Comparison of ENCODE assay signal across 33 mouse cellular contexts in genomic region chr7:79619493-79619892, GRCm38 (mm10). TPM values are rescaled to one million over a fixed set of nuclear protein-coding genes. Genes with fewer than 3 reads are reported as not detected.
DNase-seq lines count a peak whose midpoint lies in the region; ATAC-seq and TF ChIP-seq lines count a peak whose summit lies in the region.
"Had no signal": no experiment of that assay in that cellular context is flagged by ENCODE, and none has a peak within 500 bp of the region (broad histone marks: within the 10 kb centered on the region; RNA-seq: fewer than 3 reads in every experiment).

No protein-coding gene starts in this region.

- intact Hi-C loops in heart, adult 2 months (cut with DNase I): no loop called here

- no peak for TF ChIP-seq EP300 in heart, postnatal 0 days (IDR thresholded peaks at IDR 0.05; ENCODE audit: low read depth)
- no peak for TF ChIP-seq EP300 in heart, adult 2 months (IDR thresholded peaks at IDR 0.05; ENCODE audit: insufficient read depth, low read depth, low read length)
- no peak for TF ChIP-seq EP300 in liver, embryonic 14.5 days (IDR thresholded peaks at IDR 0.05; ENCODE audit: low read depth)
- TF ChIP-seq EP300 in CH12.LX (IDR thresholded peaks at IDR 0.05; ENCODE audit: low read length): no peak

- no peak overlapping the region for H3K9ac ChIP-seq in heart, postnatal 0 days (replicated peaks; ENCODE audit: low read depth, low read length)
- no peak overlapping the region for H3K9ac ChIP-seq in heart, adult 2 months (ENCODE audit: low read depth, low read length)
- H3K9ac ChIP-seq in liver, embryonic 14.5 days (replicated peaks): no peak overlapping the region
- H3K9ac ChIP-seq in CH12.LX (ENCODE audit: insufficient read depth, low read depth): no peak overlapping the region
- H3K9ac ChIP-seq: embryonic facial prominence, embryonic 15.5 days; heart, embryonic 13.5 days; hindbrain, embryonic 13.5 days; lung, embryonic 15.5 days; neural tube, embryonic 13.5 days had no signal

- in situ Hi-C loops in CH12.LX (cut with MboI; ENCODE audit: low pct_ligation_motif_present, low pct_unique_long_range_greater_than_20kb, low sequenced_read_pairs): no loop called here

- H3K27me3 ChIP-seq in heart, postnatal 0 days (ENCODE audit: control insufficient read depth, insufficient read depth, low read length): peaks cover 31% of the 10 kb centered on the region
- H3K27me3 ChIP-seq in heart, adult 2 months (ENCODE audit: control insufficient read depth, insufficient read depth, low read length): peaks cover 3% of the 10 kb centered on the region
- peaks cover 18% of the 10 kb centered on the region for H3K27me3 ChIP-seq in liver, embryonic 14.5 days (ENCODE audit: control insufficient read depth, insufficient read depth, low read length)
- H3K27me3 ChIP-seq in CH12.LX (replicated peaks): peaks cover 66% of the 10 kb centered on the region

- TF ChIP-seq RAD21 in CH12.LX (IDR thresholded peaks at IDR 0.05; ENCODE audit: low read depth, low read length): no peak; the same call in none of the 2 replicates

- H3K9me3 ChIP-seq in heart, postnatal 0 days (replicated peaks; ENCODE audit: control insufficient read depth, low read length): no peaks in the 10 kb centered on the region
- H3K9me3 ChIP-seq in liver, embryonic 14.5 days (ENCODE audit: control insufficient read depth, low read length): no peaks in the 10 kb centered on the region
- no peaks in the 10 kb centered on the region for H3K9me3 ChIP-seq in CH12.LX (replicated peaks; ENCODE audit: low read length)
- H3K9me3 ChIP-seq: embryonic facial prominence, embryonic 15.5 days; heart, embryonic 13.5 days; hindbrain, embryonic 13.5 days; limb, embryonic 10.5 days; lung, embryonic 15.5 days; neural tube, embryonic 13.5 days had no signal

- dilution Hi-C loops in CH12.LX (cut with MboI; ENCODE audit: extremely low pct_ligation_motif_present, extremely low pct_unique_long_range_greater_than_20kb, low sequenced_read_pairs): no loop called here

- H3K79me2 ChIP-seq in heart, adult 2 months (replicated peaks; ENCODE audit: control insufficient read depth, insufficient read depth, low read length): no peaks in the 10 kb centered on the region
- H3K79me2 ChIP-seq in CH12.LX (replicated peaks; ENCODE audit: control insufficient read depth, extremely low read depth, insufficient read depth, poor library complexity, severe bottlenecking): no peaks in the 10 kb centered on the region

- no peak for DNase-seq in heart, postnatal 0 days (ENCODE audit: low spot score)
- DNase-seq in heart, adult 2 months: no peak
- no peak for DNase-seq in liver, embryonic 14.5 days (ENCODE audit: low read depth in 3 of 3, low spot score in 3 of 3)
- no peak for DNase-seq in liver
- peak; percentile 24 for DNase-seq in CH12.LX (ENCODE audit: extremely low read depth)
- peak; percentile 5 for DNase-seq in adipocyte (ENCODE audit: low spot score)
- DNase-seq in c-Kit-positive CD71-positive TER-119-positive erythroid progenitor cells, embryonic 14.5 days (ENCODE audit: low spot score): no peak
- DNase-seq in urinary bladder, postnatal 10 days (ENCODE audit: low spot score): no peak
- DNase-seq: B cell, adult 2 months; cerebellum, adult 8-10 months; gastrocnemius, postnatal 25 days; heart, adult 18-20 months; kidney, adult 8-10 months; kidney, postnatal 25 days; lung, postnatal 36 days; midbrain, embryonic 14.5 days; retina, postnatal 1 day; right cerebral cortex, postnatal 25 days; spleen, adult 18-20 months; thymus, postnatal 14 days had no signal

- WGBS in heart, postnatal 0 days: 53% methylated on average over 4 of the region's 4 CpGs
- 57% methylated on average over 4 of the region's 4 CpGs for WGBS in heart, adult 2 months
- WGBS in liver, embryonic 14.5 days (ENCODE audit: insufficient replicate concordance): 44% methylated on average over 4 of the region's 4 CpGs

- H3K4me1 ChIP-seq in heart, postnatal 0 days (ENCODE audit: control insufficient read depth, insufficient read depth): peaks cover 12% of the 10 kb centered on the region
- no peaks in the 10 kb centered on the region for H3K4me1 ChIP-seq in heart, adult 2 months (ENCODE audit: control insufficient read depth, insufficient read depth, low read length)
- H3K4me1 ChIP-seq in liver, embryonic 14.5 days (replicated peaks; ENCODE audit: control insufficient read depth in 2 of 2, insufficient read depth in 2 of 2, low read length in 1 of 2): no peaks in the 10 kb centered on the region
- no peaks in the 10 kb centered on the region for H3K4me1 ChIP-seq in CH12.LX (ENCODE audit: control insufficient read depth in 1 of 2, insufficient read depth in 2 of 2)
- H3K4me1 ChIP-seq: lung, embryonic 15.5 days had no signal

- TF ChIP-seq CTCF in heart, postnatal 0 days (IDR thresholded peaks at IDR 0.05; ENCODE audit: low read depth): 0 out of 2 replicates have a peak, but pooled peaks have one; percentile 11
- TF ChIP-seq CTCF in heart, adult 2 months (IDR thresholded peaks at IDR 0.05): no peak
- TF ChIP-seq CTCF in liver, embryonic 14.5 days (IDR thresholded peaks at IDR 0.05; ENCODE audit: low read depth): 0 out of 2 replicates have a peak, but pooled peaks have one; percentile 6
- peak in 1 of 2 experiments; percentile 52; a peak in 2 of 4 replicates for TF ChIP-seq CTCF in CH12.LX (conservative IDR thresholded peaks at IDR 0.05 in 1 of 2, IDR thresholded peaks at IDR 0.05 in 1 of 2; ENCODE audit: low read depth in 2 of 2, low read length in 2 of 2)

- no peaks in the 10 kb centered on the region for H3K36me3 ChIP-seq in heart, postnatal 0 days (replicated peaks; ENCODE audit: control insufficient read depth, insufficient read depth, low read length)
- no peaks in the 10 kb centered on the region for H3K36me3 ChIP-seq in heart, adult 2 months (ENCODE audit: control insufficient read depth, insufficient read depth, low read length)
- no peaks in the 10 kb centered on the region for H3K36me3 ChIP-seq in liver, embryonic 14.5 days (replicated peaks; ENCODE audit: control insufficient read depth, insufficient read depth, low read depth)
- H3K36me3 ChIP-seq in CH12.LX (replicated peaks in 1 of 2; ENCODE audit: control insufficient read depth in 1 of 2, insufficient read depth in 1 of 2, low read length in 1 of 2): no peaks in the 10 kb centered on the region
- H3K36me3 ChIP-seq: embryonic facial prominence, embryonic 15.5 days; heart, embryonic 13.5 days; hindbrain, embryonic 13.5 days; limb, embryonic 10.5 days; lung, embryonic 15.5 days; neural tube, embryonic 13.5 days had no signal

- no peak overlapping the region for H3K4me2 ChIP-seq in heart, postnatal 0 days (ENCODE audit: low read depth, low read length)
- no peak overlapping the region for H3K4me2 ChIP-seq in liver, embryonic 14.5 days (ENCODE audit: low read depth)
- H3K4me2 ChIP-seq in CH12.LX (ENCODE audit: insufficient read depth, low read depth, poor library complexity, severe bottlenecking): no peak overlapping the region
- H3K4me2 ChIP-seq: embryonic facial prominence, embryonic 15.5 days; heart, embryonic 13.5 days; hindbrain, embryonic 13.5 days; lung, embryonic 15.5 days; neural tube, embryonic 13.5 days had no signal

- TF ChIP-seq POLR2A in heart, adult 2 months (IDR thresholded peaks at IDR 0.05; ENCODE audit: insufficient read depth, low read depth, low read length): no peak
- no peak for TF ChIP-seq POLR2A in CH12.LX (IDR thresholded peaks at IDR 0.05; ENCODE audit: low read depth, low read length)

- no peak for ATAC-seq in heart, postnatal 0 days (ENCODE audit: insufficient read depth, low read depth)
- no peak for ATAC-seq in liver, embryonic 14.5 days (ENCODE audit: insufficient read depth)
- ATAC-seq: activated CD4-positive, CD25-positive, alpha-beta regulatory T cell, adult 4 months; forebrain, embryonic 16.5 days; inflammation-experienced regulatory T-cells, adult 6 months had no signal

- no peak overlapping the region for H3K27ac ChIP-seq in heart, postnatal 0 days (ENCODE audit: low read depth)
- no peak overlapping the region for H3K27ac ChIP-seq in heart, adult 2 months
- H3K27ac ChIP-seq in liver, embryonic 14.5 days: no peak overlapping the region
- H3K27ac ChIP-seq in CH12.LX (ENCODE audit: insufficient read depth, low read depth): no peak overlapping the region
- H3K27ac ChIP-seq: embryonic facial prominence, embryonic 15.5 days; heart, embryonic 13.5 days; hindbrain, embryonic 13.5 days; limb, embryonic 10.5 days; lung, embryonic 15.5 days; neural tube, embryonic 13.5 days had no signal

- no peak overlapping the region for H3K4me3 ChIP-seq in heart, postnatal 0 days (ENCODE audit: low read depth, low read length)
- H3K4me3 ChIP-seq in heart, adult 2 months: no peak overlapping the region
- no peak overlapping the region for H3K4me3 ChIP-seq in liver, embryonic 14.5 days (ENCODE audit: insufficient read depth in 1 of 2, low read depth in 2 of 2, low read length in 2 of 2)
- H3K4me3 ChIP-seq in CH12.LX (replicated peaks in 1 of 3; ENCODE audit: low read depth in 2 of 3, low read length in 2 of 3, poor library complexity in 1 of 3): no peak overlapping the region
- H3K4me3 ChIP-seq: embryonic facial prominence, embryonic 15.5 days; heart, embryonic 13.5 days; hindbrain, embryonic 13.5 days; limb, embryonic 10.5 days; lung, embryonic 15.5 days; myocyte; neural tube, embryonic 13.5 days had no signal

TF ChIP-seq in CH12.LX, 34 proteins besides CTCF, POLR2A, EP300 and RAD21:
- TF ChIP-seq ZNF384 (IDR thresholded peaks at IDR 0.05; ENCODE audit: low read depth, low read length) (no peak), SMC3 (IDR thresholded peaks at IDR 0.05; ENCODE audit: low read depth, low read length) (peak; percentile 42)

RNA-seq across cellular contexts. Expression of gene Rhcg, which starts 2.0 kb away (rescaled TPM):
- total RNA-seq in heart, postnatal 0 days (2014; rRNA removed; ENCODE audit: low replicate concordance): 0.04 and 0.19 TPM in 2 replicates
- polyA plus RNA-seq in heart, postnatal 0 days (2015; fragmentation: Nextera tagmentation; extraction: Ambion mirVana): 0.40 and 0.44 TPM in 2 replicates
- total RNA-seq in heart, adult 2 months (2021): not detected
- polyA plus RNA-seq in heart, adult 2 months (2012; rRNA removed): not detected in 2 replicates
- polyA plus RNA-seq in liver, embryonic 14.5 days (2012; rRNA removed): 0.03 TPM in 2 replicates
- not detected in 2 replicates for polyA plus RNA-seq in liver, embryonic 14.5 days (2014; fragmentation: Nextera tagmentation; extraction: Ambion mirVana)
- total RNA-seq in CH12.LX (2012; rRNA removed) (not detected in 2 replicates), CH12.LX (2014; rRNA removed) (not detected in 2 replicates)
- not detected in 2 replicates for polyA plus RNA-seq in CH12.LX (2012; ENCODE audit: insufficient read length, low read depth)
- total RNA-seq: gastrocnemius, postnatal 25 days; heart, adult 18-20 months; heart, postnatal 25 days; liver, adult 2 months; megakaryocyte-erythroid progenitor cell, adult 5-6 weeks had no signal
- polyA plus RNA-seq: activated CD4-positive, CD25-positive, alpha-beta regulatory T cell, adult 4 months; heart, embryonic 13.5 days; inflammation-experienced regulatory T-cells, adult 6 months; limb, embryonic 10.5 days; liver, adult 2 months; myocyte had no signal

RNA-seq across cellular contexts. Expression of gene Ticrr, which starts 40.5 kb away (rescaled TPM):
- 2.2 and 4.2 TPM in 2 replicates for total RNA-seq in heart, postnatal 0 days (2014; rRNA removed; ENCODE audit: low replicate concordance)
- 0.74 and 1.2 TPM in 2 replicates for polyA plus RNA-seq in heart, postnatal 0 days (2015; fragmentation: Nextera tagmentation; extraction: Ambion mirVana)
- total RNA-seq in heart, adult 2 months (2021): under 1 TPM; 0.03 to 0.09 TPM
- 0.20 TPM in 1 of 2 replicates, not detected in the other for polyA plus RNA-seq in heart, adult 2 months (2012; rRNA removed)
- 3.4 and 3.6 TPM in 2 replicates for polyA plus RNA-seq in liver, embryonic 14.5 days (2012; rRNA removed)
- 6.0 and 6.9 TPM in 2 replicates for polyA plus RNA-seq in liver, embryonic 14.5 days (2014; fragmentation: Nextera tagmentation; extraction: Ambion mirVana)
- 10.2 and 11.5 TPM in 2 replicates for total RNA-seq in CH12.LX (2012; rRNA removed)
- 4.8 and 8.3 TPM in 2 replicates for total RNA-seq in CH12.LX (2014; rRNA removed)
- 16.7 and 19.2 TPM in 2 replicates for polyA plus RNA-seq in CH12.LX (2012; ENCODE audit: insufficient read length, low read depth)

Comparison
In these comparisons a context has a peak if more than half of its experiments do, and no peak if none do; other contexts are left out.
1. DNase-seq: peak in CH12.LX (single experiment) and adipocyte (single experiment); none in heart, postnatal 0 days (single experiment), heart, adult 2 months (0 of 2), liver, embryonic 14.5 days (0 of 3), liver (single experiment), c-Kit-positive CD71-positive TER-119-positive erythroid progenitor cells, embryonic 14.5 days (single experiment) and urinary bladder, postnatal 10 days (single experiment).